Mouse (Mus musculus) olfactory bulb, adult 2 months (tissue): ENCODE results near the gene Zbtb1.

ENCODE experiments used
- CTCF ChIP-seq: fragments of 200-500 bp; IDR thresholded peaks from 2 replicates; pipeline ENCODE4 v1.5.1; 2012; ENCODE audit warnings: low read depth, mild to moderate bottlenecking, low read length, moderate library complexity; ENCODE audit not compliant: insufficient read depth
- POLR2A ChIP-seq: fragments of 200-500 bp; IDR thresholded peaks from 2 replicates; pipeline ENCODE4 v1.6.1; 2012; ENCODE audit warnings: mild to moderate bottlenecking, low read depth, low read length, moderate library complexity; ENCODE audit not compliant: insufficient read depth

GRCm38 (mm10) chr12:76385342-76385741 lies 15.3 kb downstream of the Zbtb1 start:
- TF ChIP-seq CTCF (no peak), POLR2A (no peak)
